Mouse (Mus musculus) cerebellum, postnatal 14 days (tissue): ENCODE results near the gene Sord.
A peak's percentile ranks its signal among the peaks of the same experiment; 100 is the strongest.

ENCODE experiments used
- DNase-seq, 2 experiments: peaks; one replicate each; pipeline ENCODE4 v3.0.0; 2021; ENCODE audit warnings: mixed read lengths in 2 of 2

Gene Sord

GRCm38 (mm10) chr2:122304544-122304943, 70.0 kb downstream of the Sord start:
- DNase-seq: peak in 1 of 2 experiments; percentile 22

- no peak for DNase-seq
These were observed 70.7 kb downstream of the Sord start for GRCm38 (mm10) chr2:122305097-122305892.

- peak in 1 of 2 experiments; percentile 48 for DNase-seq
These were observed 71.6 kb downstream of the Sord start for GRCm38 (mm10) chr2:122306184-122306583.

GRCm38 (mm10) chr2:122309647-122310046, 75.1 kb downstream of the Sord start:
- DNase-seq: peak in 1 of 2 experiments; percentile 17

GRCm38 (mm10) chr2:122311561-122311960, 77.0 kb downstream of the Sord start:
- DNase-seq: no peak

- DNase-seq: peak; percentile 88 to 95
These were observed 78.3 kb downstream of the Sord start for GRCm38 (mm10) chr2:122312722-122313417.

- peak in 1 of 2 experiments; percentile 25 for DNase-seq
These were observed 79.0 kb downstream of the Sord start, which contains the start of gene Duoxa1 for GRCm38 (mm10) chr2:122313536-122313935. Gene Duoxa1 (minus strand): TSS chr2:122313730.
